Mouse (Mus musculus) olfactory bulb, adult 2 months (tissue): ENCODE results near the gene Mau2. TPM values are rescaled to one million over a fixed set of nuclear protein-coding genes. Genes with fewer than 3 reads are reported as not detected.
A peak's percentile ranks its signal among the peaks of the same experiment; 100 is the strongest.

Experiments used
- H3K27ac ChIP-seq: fragments of 200-500 bp; 2 replicates; pipeline ENCODE4 v1.5.1; 2012; ENCODE audit warnings: low read depth, low read length; ENCODE audit not compliant: insufficient read depth
- H3K4me1 ChIP-seq: fragments of 200-500 bp; 2 replicates; pipeline ENCODE4 v1.6.1; 2012; ENCODE audit warnings: low read length; ENCODE audit not compliant: control insufficient read depth, insufficient read depth
- H3K4me3 ChIP-seq: fragments of 200-500 bp; 2 replicates; pipeline ENCODE4 v1.5.1; 2012; ENCODE audit warnings: mild to moderate bottlenecking, low read depth, low read length, moderate library complexity; ENCODE audit not compliant: insufficient read depth
- CTCF ChIP-seq: fragments of 200-500 bp; IDR thresholded peaks from 2 replicates; pipeline ENCODE4 v1.5.1; 2012; ENCODE audit warnings: low read depth, mild to moderate bottlenecking, low read length, moderate library complexity; ENCODE audit not compliant: insufficient read depth
- POLR2A ChIP-seq: fragments of 200-500 bp; IDR thresholded peaks from 2 replicates; pipeline ENCODE4 v1.6.1; 2012; ENCODE audit warnings: mild to moderate bottlenecking, low read depth, low read length, moderate library complexity; ENCODE audit not compliant: insufficient read depth
- WGBS: fragments of 180-500 bp; shearing (Covaris S2); methylation state at CpG from one replicate; pipeline ENCODE4 v1.1.7; 2018; 5-methylcytosine and 5-hydroxymethylcytosine counted together
- polyA plus RNA-seq: library from polyadenylated mRNA; stranded (reverse); fragments of >200 nt; gene quantifications from 2 replicates; pipeline ENCODE4 v1.2.4, GENCODE M21; 2012; ENCODE audit warnings: low replicate concordance; ENCODE audit not compliant: missing spikeins, insufficient read depth, insufficient read length

The Mau2 gene
- polyA plus RNA-seq: not detected in 2 replicates

DNA sequence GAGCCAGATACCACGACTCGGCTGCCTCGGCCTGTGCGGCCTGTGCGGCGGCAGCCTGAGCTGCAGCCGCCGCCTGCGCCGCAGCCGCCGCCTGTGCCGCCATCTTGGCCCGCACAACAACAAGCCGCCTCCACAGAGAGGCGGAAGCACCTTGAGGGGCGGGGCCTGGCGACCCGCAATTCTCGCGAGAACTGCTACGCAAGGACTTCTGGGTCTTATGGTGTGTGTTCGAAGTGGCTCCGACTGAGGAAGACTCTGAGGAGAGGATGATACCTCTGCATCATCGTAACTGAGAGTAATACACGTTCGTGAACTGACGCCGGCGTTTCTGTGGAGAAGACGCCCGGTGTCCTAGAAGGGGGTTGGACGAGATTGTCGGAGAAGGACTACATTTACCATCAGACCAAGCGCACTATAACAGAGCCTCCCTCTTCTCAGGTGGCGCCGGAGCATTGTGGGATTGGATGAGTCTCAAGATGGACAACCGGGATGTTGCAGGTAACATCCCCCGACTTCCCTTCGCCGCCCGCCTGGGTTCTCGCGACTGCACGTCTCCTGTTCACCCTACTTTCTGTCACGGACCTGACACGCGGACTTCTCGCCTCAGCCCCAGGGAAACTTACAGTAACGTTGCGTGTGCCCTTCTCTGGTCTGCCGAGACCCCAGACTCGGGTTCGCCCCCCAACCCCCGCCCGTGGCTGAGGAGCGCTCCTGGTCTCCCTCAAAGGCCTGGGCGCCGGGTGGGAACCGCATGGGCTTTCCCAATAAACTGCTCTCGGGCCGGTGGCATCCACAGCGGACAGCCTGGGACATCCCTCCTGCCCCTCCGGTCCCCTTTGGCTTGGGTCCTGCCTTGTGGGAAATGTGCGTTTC, at the start of gene Mau2, which contains the start of gene Sugp1:
Gene Mau2, minus strand, starts transcription at position 152 of the 873 bp plus-strand sequence.
Gene Sugp1, plus strand, starts transcription at position 231 of the 873 bp plus-strand sequence.
- peak within 1 kb of the TSS; percentile 99 for H3K27ac ChIP-seq
- peak within 1 kb of the TSS; percentile 61 for H3K4me3 ChIP-seq
- peaks cover 10% of the 10 kb centered on the region for H3K4me1 ChIP-seq
- under 1% methylated on average over 65 of the region's 65 CpGs for WGBS
- TF ChIP-seq CTCF: no peak
- TF ChIP-seq POLR2A: peak; percentile 89

DNA sequence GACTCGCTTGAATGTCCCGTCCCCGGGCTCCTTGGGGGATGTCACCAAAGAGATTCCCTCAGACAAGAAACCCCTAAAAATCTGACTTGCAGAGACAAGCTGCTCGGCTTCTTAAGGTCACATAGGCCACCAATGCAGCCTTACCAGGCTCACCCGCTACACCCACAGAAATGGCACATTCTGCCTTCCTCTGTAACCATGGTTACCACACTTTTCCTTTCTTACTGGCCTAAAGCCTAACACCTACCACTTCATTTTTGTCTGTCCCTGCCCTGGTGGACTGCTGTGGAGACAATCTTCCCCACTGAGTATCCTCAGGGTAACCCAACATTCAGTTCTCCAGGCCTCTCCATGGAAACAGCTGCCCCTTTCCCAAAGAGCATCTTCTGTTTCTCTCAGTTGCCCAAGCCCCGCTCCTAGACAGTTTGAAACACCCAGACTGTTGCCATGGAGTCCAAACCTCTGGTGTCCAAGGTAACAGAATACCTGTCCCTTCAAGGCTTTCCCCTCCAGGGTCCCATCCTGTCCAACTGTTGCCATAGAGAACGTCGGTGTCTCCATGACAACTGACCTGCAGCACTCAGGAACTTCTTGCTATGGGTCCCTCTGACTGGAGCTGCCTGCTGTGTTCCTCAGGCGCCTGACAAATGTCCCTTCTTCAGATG, 46.9 kb upstream of the Mau2 start:
- H3K4me1 ChIP-seq: peaks cover 32% of the 10 kb centered on the region
- WGBS: 59% methylated on average over 9 of the region's 9 CpGs
- H3K4me3 ChIP-seq: no peak overlapping the region
- H3K27ac ChIP-seq: no peak overlapping the region
- TF ChIP-seq POLR2A (no peak), CTCF (no peak)

DNA sequence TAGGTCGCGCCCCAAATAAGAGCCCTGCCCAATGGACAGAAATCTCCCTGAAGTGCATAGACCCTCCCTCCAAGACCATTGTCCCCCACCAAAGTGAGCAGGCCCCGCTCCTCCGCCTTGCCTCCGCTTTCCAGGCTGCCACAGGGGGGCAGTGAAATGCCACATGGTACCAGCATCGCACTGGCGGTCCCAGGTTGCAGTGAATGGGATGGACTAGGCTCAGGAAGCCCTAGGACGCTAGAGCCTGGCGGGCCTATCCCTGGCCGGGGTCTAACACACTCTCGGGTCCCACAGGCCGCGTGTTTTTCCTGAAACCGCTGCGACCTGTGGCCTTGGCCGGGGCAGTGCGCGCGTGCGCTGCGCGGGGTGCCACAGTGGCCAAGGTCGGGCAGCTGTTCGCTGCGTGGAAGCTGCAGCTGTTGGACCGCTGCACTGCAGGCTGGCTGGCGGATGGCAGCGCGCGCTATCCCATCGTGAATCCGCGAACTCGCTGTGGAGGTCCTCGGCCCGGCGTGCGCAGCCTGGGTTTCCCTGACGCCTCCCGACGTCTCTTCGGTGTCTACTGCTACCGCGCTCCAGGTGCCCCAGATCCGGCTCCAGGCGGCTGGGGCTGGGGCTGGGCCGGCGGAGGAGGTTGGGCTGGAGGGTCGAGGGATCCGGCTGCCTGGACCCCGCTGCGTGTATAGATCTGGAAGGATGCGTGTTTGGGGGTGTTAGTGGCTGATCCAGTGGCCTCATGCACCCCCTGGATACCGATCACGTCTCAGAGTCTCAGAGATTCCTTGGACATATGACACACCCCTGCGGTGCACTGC, 45.5 kb upstream of the Mau2 start:
- WGBS: 6% methylated on average over 56 of the region's 56 CpGs
- Histone ChIP-seq H3K27ac (no peak overlapping the region), H3K4me3 (peak overlapping the region; percentile 53), H3K4me1 (peaks cover 43% of the 10 kb centered on the region)
- TF ChIP-seq POLR2A (no peak), CTCF (peak; percentile 84; the same call in 1 of the 2 replicates)

DNA sequence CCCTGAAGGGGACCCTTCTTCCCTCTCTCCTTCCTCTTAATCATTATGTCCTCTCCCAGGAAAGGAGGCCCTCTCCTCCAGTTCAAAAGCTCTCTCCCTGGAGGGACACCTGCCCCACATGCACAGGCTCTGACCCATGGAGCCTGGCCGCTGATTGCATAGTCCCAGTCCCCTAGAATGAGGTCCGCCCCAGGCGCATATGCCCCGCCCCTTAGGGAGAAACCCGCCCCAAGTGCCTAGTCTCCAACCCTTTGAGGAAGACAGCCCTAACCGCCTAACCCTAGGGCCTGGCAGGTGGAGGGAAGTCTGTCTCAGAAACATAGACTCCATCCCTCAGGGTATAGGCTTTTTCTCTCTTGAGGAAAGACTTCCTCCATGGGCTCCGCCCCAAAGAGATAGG, 44.7 kb upstream of the Mau2 start:
- 30% methylated on average over 7 of the region's 7 CpGs for WGBS
- no peak overlapping the region for H3K27ac ChIP-seq
- H3K4me3 ChIP-seq: no peak overlapping the region
- peaks cover 44% of the 10 kb centered on the region for H3K4me1 ChIP-seq
- TF ChIP-seq CTCF (no peak), POLR2A (no peak)

DNA sequence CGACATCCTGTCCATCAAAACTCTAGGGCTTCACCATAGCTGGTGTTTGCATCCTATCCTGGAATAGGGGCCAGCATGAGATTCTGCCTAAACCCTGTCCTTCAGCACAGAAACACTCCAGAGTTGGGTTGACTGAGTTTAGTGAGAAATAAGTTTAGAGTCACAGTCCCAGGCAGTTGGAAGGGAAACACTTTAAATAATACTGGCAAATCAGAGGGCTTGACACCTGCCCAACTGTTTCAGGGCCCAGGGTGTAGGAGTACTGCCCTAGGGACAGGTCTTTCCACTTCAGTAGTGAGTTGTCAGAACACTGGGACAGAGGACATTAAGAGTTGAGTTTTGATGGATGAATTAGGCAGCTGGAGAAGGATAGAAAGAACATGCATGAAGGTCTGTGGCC, 43.6 kb upstream of the Mau2 start:
- Histone ChIP-seq H3K4me3 (no peak overlapping the region), H3K4me1 (peaks cover 44% of the 10 kb centered on the region), H3K27ac (no peak overlapping the region)
- 49% methylated on average over 1 of the region's 1 CpGs for WGBS
- TF ChIP-seq CTCF (no peak), POLR2A (no peak)

DNA sequence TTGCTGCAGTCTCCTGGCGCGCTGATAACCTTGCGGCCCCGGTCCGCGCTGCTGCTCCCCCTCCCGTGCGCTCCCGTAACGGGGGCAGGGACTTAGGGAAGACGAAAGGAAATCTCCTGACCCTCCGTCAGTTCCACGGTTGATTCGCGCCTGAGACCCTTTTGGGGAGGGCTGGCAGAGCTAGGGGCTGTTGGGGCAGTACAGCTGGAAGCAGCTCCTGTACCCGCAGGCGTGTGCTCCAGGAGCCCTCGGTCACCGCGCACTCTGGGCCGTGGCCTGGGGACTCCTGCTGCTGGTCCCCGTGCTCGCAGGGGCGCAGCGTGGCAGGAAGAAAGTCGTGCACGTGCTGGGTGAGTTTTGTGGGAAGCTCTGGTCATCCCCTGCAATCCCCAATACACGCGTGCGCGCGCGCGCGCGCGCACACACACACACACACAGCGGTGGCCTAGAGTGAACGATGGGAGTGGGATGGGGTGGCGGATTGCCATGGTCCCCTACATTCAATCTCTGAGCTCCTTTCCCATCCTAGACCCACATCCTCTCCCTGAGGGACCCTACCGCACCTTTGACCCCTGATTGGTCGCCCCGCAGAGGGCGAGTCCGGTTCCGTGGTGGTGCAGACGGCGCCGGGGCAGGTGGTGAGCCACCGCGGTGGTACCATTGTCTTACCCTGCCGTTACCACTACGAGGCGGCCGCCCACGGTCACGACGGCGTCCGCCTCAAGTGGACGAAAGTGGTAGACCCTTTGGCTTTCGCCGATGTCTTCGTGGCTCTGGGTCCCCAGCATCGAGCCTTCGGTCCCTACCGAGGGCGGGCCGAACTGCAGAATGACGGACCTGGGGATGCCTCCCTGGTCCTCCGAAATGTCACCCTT, 41.9 kb upstream of the Mau2 start:
- H3K27ac ChIP-seq: no peak overlapping the region
- 3% methylated on average over 71 of the region's 71 CpGs for WGBS
- no peak for TF ChIP-seq POLR2A
- TF ChIP-seq CTCF: no peak
- peaks cover 36% of the 10 kb centered on the region for H3K4me1 ChIP-seq
- H3K4me3 ChIP-seq: peak overlapping the region; percentile 56

DNA sequence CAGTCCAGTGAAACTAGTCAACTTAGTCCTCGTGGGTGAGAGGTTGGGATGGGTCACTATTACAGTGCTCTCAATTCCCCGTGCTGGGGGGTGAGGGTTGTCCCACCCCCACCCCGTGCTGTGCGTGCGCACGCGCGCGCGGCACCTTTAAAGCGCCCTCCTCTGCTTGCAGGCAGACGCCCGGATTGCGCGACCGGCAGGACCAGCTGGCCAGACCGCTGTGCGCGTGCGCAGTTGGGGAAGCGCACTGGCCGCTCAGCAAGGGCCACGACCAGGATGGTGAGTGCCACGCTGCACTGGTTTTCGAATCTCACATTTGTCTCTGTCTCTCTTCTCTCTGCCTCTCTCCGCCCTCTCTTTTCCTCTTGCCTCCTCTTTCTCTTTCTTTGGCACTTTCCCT, 40.8 kb upstream of the Mau2 start, which contains the start of gene Hapln4:
Gene Hapln4, plus strand, starts transcription at position 173 of the 400 bp plus-strand sequence.
- Histone ChIP-seq H3K4me3 (peak within 1 kb of the TSS; percentile 56), H3K4me1 (peaks cover 26% of the 10 kb centered on the region), H3K27ac (no peak within 1 kb of the TSS)
- no peak for TF ChIP-seq CTCF
- no peak for TF ChIP-seq POLR2A
- WGBS: 2% methylated on average over 26 of the region's 26 CpGs

DNA sequence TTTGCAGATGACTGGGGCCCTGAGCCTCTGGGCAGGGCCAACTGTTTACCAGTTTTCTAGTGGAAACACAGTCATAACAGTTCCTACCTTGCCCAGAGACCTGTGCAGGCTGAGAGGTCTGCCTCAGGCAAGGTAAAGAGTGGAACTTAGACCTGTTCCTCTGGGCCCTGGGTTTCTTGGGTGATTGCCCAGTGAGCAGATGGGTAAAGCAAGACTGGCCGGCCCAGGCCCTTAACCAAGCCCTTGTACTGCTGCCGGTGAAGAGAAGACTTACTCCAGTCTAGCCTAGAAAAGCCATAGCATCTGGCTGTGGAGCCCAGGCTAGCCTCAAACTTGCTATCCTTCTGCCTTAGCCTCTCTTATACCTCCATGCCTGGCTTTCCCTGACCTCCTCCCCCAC, 39.4 kb upstream of the Mau2 start:
- H3K27ac ChIP-seq: no peak overlapping the region
- TF ChIP-seq POLR2A (no peak), CTCF (no peak)
- 76% methylated on average over 2 of the region's 2 CpGs for WGBS

More for the DNA sequence above, 39.4 kb upstream of the Mau2 start:
- Histone ChIP-seq H3K4me3 (no peak overlapping the region), H3K4me1 (peaks cover 21% of the 10 kb centered on the region)
